12 mouse cellular contexts compared by ENCODE assay signal in genomic region chr17:13670227-13670626, GRCm38 (mm10).
DNase-seq lines count a peak whose midpoint lies in the region; ATAC-seq and TF ChIP-seq lines count a peak whose summit lies in the region.
"Had no signal": no experiment of that assay in that cellular context is flagged by ENCODE, and none has a peak within 500 bp of the region (broad histone marks: within the 10 kb centered on the region; RNA-seq: fewer than 3 reads in every experiment).

No protein-coding gene starts in this region.

- DNase-seq in kidney, postnatal 0 days (ENCODE audit: low spot score), result peak; percentile 36
- no peak for DNase-seq in kidney, adult 11 months
- DNase-seq in forebrain, postnatal 0 days, result no peak
- no peak for DNase-seq in midbrain, embryonic 14.5 days
- DNase-seq in liver, result no peak
- DNase-seq in heart, adult 2 months, result no peak
- no peak for DNase-seq in heart, postnatal 14 days
- DNase-seq: cerebellum, adult 11-12 months; kidney, adult 9 months; lung, postnatal 4 days; thymus, postnatal 36 days had no signal

- no peak overlapping the region for H3K4me2 ChIP-seq in kidney, postnatal 0 days (ENCODE audit: low read length)
- no peak overlapping the region for H3K4me2 ChIP-seq in forebrain, postnatal 0 days (ENCODE audit: low read depth)
- no peak overlapping the region for H3K4me2 ChIP-seq in midbrain, embryonic 14.5 days (ENCODE audit: low read length)
- H3K4me2 ChIP-seq in stomach, embryonic 15.5 days, result no peak overlapping the region

- H3K9ac ChIP-seq in kidney, postnatal 0 days (ENCODE audit: low read depth, low read length), result no peak overlapping the region
- H3K9ac ChIP-seq in forebrain, postnatal 0 days, result no peak overlapping the region
- H3K9ac ChIP-seq in midbrain, embryonic 14.5 days (replicated peaks; ENCODE audit: low read length), result no peak overlapping the region
- H3K9ac ChIP-seq in stomach, embryonic 15.5 days, result no peak overlapping the region
- H3K9ac ChIP-seq in heart, adult 2 months (ENCODE audit: low read depth, low read length), result no peak overlapping the region

- no peaks in the 10 kb centered on the region for H3K27me3 ChIP-seq in kidney, postnatal 0 days (ENCODE audit: insufficient read depth, low read length)
- H3K27me3 ChIP-seq in forebrain, postnatal 0 days (ENCODE audit: insufficient read depth, low read length), result no peaks in the 10 kb centered on the region
- no peaks in the 10 kb centered on the region for H3K27me3 ChIP-seq in midbrain, embryonic 14.5 days (ENCODE audit: control insufficient read depth, insufficient read depth, low read length)
- H3K27me3 ChIP-seq in stomach, embryonic 15.5 days (replicated peaks), result no peaks in the 10 kb centered on the region
- H3K27me3 ChIP-seq in heart, adult 2 months (ENCODE audit: control insufficient read depth, insufficient read depth, low read length), result no peaks in the 10 kb centered on the region

- no peaks in the 10 kb centered on the region for H3K79me2 ChIP-seq in heart, adult 2 months (replicated peaks; ENCODE audit: control insufficient read depth, insufficient read depth, low read length)

- 0 out of 2 replicates have a peak, but pooled peaks cover 10% of the 10 kb centered on the region for H3K4me1 ChIP-seq in kidney, postnatal 0 days (replicated peaks; ENCODE audit: insufficient read depth, low read length)
- peaks cover 22% of the 10 kb centered on the region for H3K4me1 ChIP-seq in forebrain, postnatal 0 days (ENCODE audit: insufficient read depth)
- peaks cover 50% of the 10 kb centered on the region for H3K4me1 ChIP-seq in midbrain, embryonic 14.5 days (ENCODE audit: control insufficient read depth, insufficient read depth, low read length)
- H3K4me1 ChIP-seq in stomach, embryonic 15.5 days, result peaks cover 12% of the 10 kb centered on the region; the same call in 1 of the 2 replicates
- H3K4me1 ChIP-seq in heart, adult 2 months (ENCODE audit: control insufficient read depth, insufficient read depth, low read length), result peaks cover 3% of the 10 kb centered on the region

- H3K4me3 ChIP-seq in kidney, postnatal 0 days (replicated peaks; ENCODE audit: low read depth, low read length), result no peak overlapping the region
- H3K4me3 ChIP-seq in forebrain, postnatal 0 days (ENCODE audit: low read depth, low read length), result no peak overlapping the region
- H3K4me3 ChIP-seq in midbrain, embryonic 14.5 days (replicated peaks; ENCODE audit: low read depth, low read length), result no peak overlapping the region
- no peak overlapping the region for H3K4me3 ChIP-seq in stomach, embryonic 15.5 days (replicated peaks)
- H3K4me3 ChIP-seq in heart, adult 2 months, result no peak overlapping the region

- TF ChIP-seq CTCF in kidney, postnatal 0 days (IDR thresholded peaks at IDR 0.05; ENCODE audit: low read depth), result no peak
- no peak for TF ChIP-seq CTCF in forebrain, postnatal 0 days (IDR thresholded peaks at IDR 0.05; ENCODE audit: low read depth)
- no peak for TF ChIP-seq CTCF in heart, adult 2 months (IDR thresholded peaks at IDR 0.05)

- no peak for TF ChIP-seq EP300 in heart, adult 2 months (IDR thresholded peaks at IDR 0.05; ENCODE audit: insufficient read depth, low read depth, low read length)

- no peak overlapping the region for H3K27ac ChIP-seq in kidney, postnatal 0 days
- peak overlapping the region; percentile 92 for H3K27ac ChIP-seq in forebrain, postnatal 0 days (ENCODE audit: low read depth, low read length)
- peak overlapping the region; percentile 91 for H3K27ac ChIP-seq in midbrain, embryonic 14.5 days (replicated peaks; ENCODE audit: low read depth, low read length)
- 0 out of 2 replicates have a peak overlapping the region, but pooled peaks have one; percentile 28 for H3K27ac ChIP-seq in stomach, embryonic 15.5 days
- H3K27ac ChIP-seq in heart, adult 2 months, result no peak overlapping the region

- no peaks in the 10 kb centered on the region for H3K9me3 ChIP-seq in kidney, postnatal 0 days (replicated peaks; ENCODE audit: low read length)
- H3K9me3 ChIP-seq in forebrain, postnatal 0 days (ENCODE audit: low read length), result no peaks in the 10 kb centered on the region
- no peaks in the 10 kb centered on the region for H3K9me3 ChIP-seq in midbrain, embryonic 14.5 days (ENCODE audit: control insufficient read depth, low read length)
- no peaks in the 10 kb centered on the region for H3K9me3 ChIP-seq in stomach, embryonic 15.5 days

- intact Hi-C loops in heart, adult 2 months (cut with DNase I), result no loop called here
- intact Hi-C loops in heart, postnatal 14 days (cut with DNase I), result no loop called here

- TF ChIP-seq POLR2A in heart, adult 2 months (IDR thresholded peaks at IDR 0.05; ENCODE audit: insufficient read depth, low read depth, low read length), result no peak

- peak; percentile 79 for ATAC-seq in kidney, postnatal 0 days (replicated peaks; ENCODE audit: low FRiP score, low read depth)
- ATAC-seq in forebrain, postnatal 0 days, result no peak
- no peak for ATAC-seq in midbrain, embryonic 14.5 days (ENCODE audit: low FRiP score, low TSS enrichment)
- no peak for ATAC-seq in stomach, embryonic 15.5 days (ENCODE audit: insufficient read depth, low FRiP score, low read depth)

- H3K36me3 ChIP-seq in kidney, postnatal 0 days (ENCODE audit: insufficient read depth, low read length), result no peaks in the 10 kb centered on the region
- no peaks in the 10 kb centered on the region for H3K36me3 ChIP-seq in forebrain, postnatal 0 days (ENCODE audit: insufficient read depth)
- H3K36me3 ChIP-seq in midbrain, embryonic 14.5 days (ENCODE audit: control insufficient read depth, insufficient read depth, low read length), result no peaks in the 10 kb centered on the region
- H3K36me3 ChIP-seq in stomach, embryonic 15.5 days, result no peaks in the 10 kb centered on the region
- H3K36me3 ChIP-seq in heart, adult 2 months (ENCODE audit: control insufficient read depth, insufficient read depth, low read length), result no peaks in the 10 kb centered on the region

Comparison
In these comparisons a context has a peak if more than half of its experiments do, and no peak if none do; other contexts are left out.
1. H3K27ac ChIP-seq: peak in forebrain, postnatal 0 days (single experiment), midbrain, embryonic 14.5 days (single experiment) and stomach, embryonic 15.5 days (single experiment); none in kidney, postnatal 0 days (single experiment) and heart, adult 2 months (single experiment).